14 mouse cellular contexts compared by ENCODE assay signal in the genomic region with DNA sequence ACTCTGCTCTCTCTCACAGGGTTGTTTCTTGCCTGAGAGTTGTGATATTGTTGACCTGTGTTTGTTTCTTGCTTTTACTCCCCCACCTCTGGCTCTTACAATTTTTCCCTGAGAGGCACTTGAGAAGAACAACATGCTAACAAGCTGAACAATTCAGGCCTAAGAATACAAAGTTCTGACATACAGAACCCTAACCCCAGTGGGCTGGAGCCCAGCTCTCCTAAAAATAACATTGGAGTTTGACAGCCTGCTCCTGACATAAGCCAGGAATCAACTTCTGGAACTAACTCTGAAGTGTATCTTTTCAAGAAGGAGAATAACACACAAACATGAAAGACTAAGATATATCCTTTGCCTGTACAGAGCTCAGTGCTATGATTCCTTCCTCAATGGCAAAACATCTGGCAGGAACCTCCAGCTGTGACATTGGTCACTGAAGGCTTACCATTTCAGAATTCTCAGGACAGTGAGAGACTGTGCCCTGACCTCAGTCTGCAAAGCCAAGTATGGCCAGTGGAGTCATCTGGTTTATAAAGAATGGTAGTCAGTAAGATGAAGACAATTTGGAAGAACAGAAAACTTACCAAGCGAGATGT.
DNase-seq lines count a peak whose midpoint lies in the region; ATAC-seq and TF ChIP-seq lines count a peak whose summit lies in the region.
"Had no signal": no experiment of that assay in that cellular context is flagged by ENCODE, and none has a peak within 500 bp of the region (broad histone marks: within the 10 kb centered on the region; RNA-seq: fewer than 3 reads in every experiment).

No protein-coding gene starts in this region.

- no peak overlapping the region for H3K4me3 ChIP-seq in kidney, adult 2 months (ENCODE audit: insufficient read depth, low read depth, low read length)
- H3K4me3 ChIP-seq in stomach, embryonic 14.5 days (ENCODE audit: low read depth, low read length), result no peak overlapping the region
- H3K4me3 ChIP-seq: limb, embryonic 13.5 days; neural tube, embryonic 12.5 days had no signal

- no peak overlapping the region for H3K4me2 ChIP-seq in stomach, embryonic 14.5 days (replicated peaks; ENCODE audit: low read depth, low read length)
- H3K4me2 ChIP-seq: limb, embryonic 13.5 days; neural tube, embryonic 12.5 days had no signal

- no peak for TF ChIP-seq POLR2A in kidney, adult 2 months (IDR thresholded peaks at IDR 0.05; ENCODE audit: low read depth, low read length)

- H3K9me3 ChIP-seq in stomach, embryonic 14.5 days (ENCODE audit: control insufficient read depth, low read depth, low read length), result no peaks in the 10 kb centered on the region
- H3K9me3 ChIP-seq: G1E; limb, embryonic 13.5 days; neural tube, embryonic 12.5 days had no signal

- no peaks in the 10 kb centered on the region for H3K36me3 ChIP-seq in kidney, adult 2 months (ENCODE audit: control insufficient read depth, insufficient read depth, low read length)
- H3K36me3 ChIP-seq in stomach, embryonic 14.5 days (ENCODE audit: control insufficient read depth, insufficient read depth, low read length), result no peaks in the 10 kb centered on the region
- H3K36me3 ChIP-seq: G1E; limb, embryonic 13.5 days; neural tube, embryonic 12.5 days had no signal

- no peak for TF ChIP-seq CTCF in kidney, adult 2 months (conservative IDR thresholded peaks at IDR 0.05; ENCODE audit: insufficient read depth, insufficient read length, low read depth, low read length)

- 78% methylated on average over 1 of the region's 1 CpGs for WGBS in kidney, adult 2 months
- WGBS in stomach, embryonic 14.5 days, result 88% methylated on average over 1 of the region's 1 CpGs

- H3K27me3 ChIP-seq in kidney, adult 2 months (replicated peaks; ENCODE audit: control insufficient read depth, insufficient read depth, low read length), result no peaks in the 10 kb centered on the region
- no peaks in the 10 kb centered on the region for H3K27me3 ChIP-seq in stomach, embryonic 14.5 days (ENCODE audit: control insufficient read depth, insufficient read depth, low read length)
- H3K27me3 ChIP-seq: limb, embryonic 13.5 days; neural tube, embryonic 12.5 days had no signal

- H3K9ac ChIP-seq in stomach, embryonic 14.5 days (replicated peaks; ENCODE audit: low read depth, low read length), result no peak overlapping the region
- H3K9ac ChIP-seq: forebrain, postnatal 0 days; limb, embryonic 13.5 days; neural tube, embryonic 12.5 days had no signal

- no peak overlapping the region for H3K27ac ChIP-seq in kidney, adult 2 months (ENCODE audit: insufficient read depth, low read depth, low read length)
- no peak overlapping the region for H3K27ac ChIP-seq in stomach, embryonic 14.5 days (ENCODE audit: low read length)
- H3K27ac ChIP-seq: limb, embryonic 13.5 days; neural tube, embryonic 12.5 days had no signal

- ATAC-seq in stomach, embryonic 14.5 days (ENCODE audit: insufficient number of reproducible peaks, insufficient read depth, low FRiP score, low read depth), result peak; percentile 42; the same call in 1 of the 2 replicates
- ATAC-seq: forebrain, postnatal 0 days had no signal

- peak; percentile 16 for DNase-seq in kidney, postnatal 10 days
- DNase-seq in kidney, adult 2 months, result no peak
- DNase-seq in heart, adult 9 months (ENCODE audit: low spot score in 2 of 2), result peak; percentile 49 to 74
- peak; percentile 2 for DNase-seq in heart, postnatal 25 days (ENCODE audit: low spot score)
- no peak for DNase-seq in natural killer cell, adult 2 months (ENCODE audit: low spot score in 2 of 2)
- DNase-seq in gastrocnemius, postnatal 4 days (ENCODE audit: low spot score in 2 of 2), result no peak
- DNase-seq in right cerebral cortex, postnatal 25 days, result no peak
- DNase-seq: forebrain, postnatal 0 days; gastrocnemius, postnatal 36 days; midbrain, embryonic 14.5 days had no signal

- H3K4me1 ChIP-seq in kidney, adult 2 months (ENCODE audit: control insufficient read depth, insufficient read depth, low read length), result no peaks in the 10 kb centered on the region
- H3K4me1 ChIP-seq in stomach, embryonic 14.5 days (ENCODE audit: control insufficient read depth, insufficient read depth, low read length), result no peaks in the 10 kb centered on the region
- H3K4me1 ChIP-seq: limb, embryonic 13.5 days; neural tube, embryonic 12.5 days had no signal

- intact Hi-C loops in heart, postnatal 25 days (cut with DNase I), result no loop called here

Comparison
In these comparisons a context has a peak if more than half of its experiments do, and no peak if none do; other contexts are left out.
1. DNase-seq: peak in kidney, postnatal 10 days (single experiment), heart, adult 9 months (2 of 2) and heart, postnatal 25 days (single experiment); none in kidney, adult 2 months (single experiment), natural killer cell, adult 2 months (0 of 2), gastrocnemius, postnatal 4 days (0 of 2) and right cerebral cortex, postnatal 25 days (single experiment).